Mouse (Mus musculus) forebrain, embryonic 15.5 days (tissue): Measurements from ENCODE around the gene Kcnk10. TPM values are rescaled to one million over a fixed set of nuclear protein-coding genes. Genes with fewer than 3 reads are reported as not detected.

Experiments
- ATAC-seq: fragments of 200-750 bp; cut with Nextera tagmentation; replicated peaks from 2 replicates; pipeline ENCODE4 v1.8.0; 2017; ENCODE audit warnings: mild to moderate bottlenecking, moderate TSS enrichment, moderate library complexity
- H3K27ac ChIP-seq: fragments of 300-500 bp; sonication (generic); replicated peaks from 2 replicates; pipeline ENCODE4 v1.5.1; 2015; ENCODE audit warnings: mild to moderate bottlenecking, inconsistent platforms
- H3K27me3 ChIP-seq: fragments of 300-500 bp; sonication (generic); 2 replicates; pipeline ENCODE4 v1.6.1; 2015; ENCODE audit warnings: inconsistent platforms
- H3K36me3 ChIP-seq: fragments of 300-500 bp; sonication (generic); 2 replicates; pipeline ENCODE4 v1.6.1; 2015; ENCODE audit warnings: mild to moderate bottlenecking, inconsistent platforms
- H3K4me1 ChIP-seq: fragments of 300-500 bp; sonication (generic); 2 replicates; pipeline ENCODE4 v1.6.1; 2015; ENCODE audit warnings: inconsistent platforms
- H3K4me2 ChIP-seq: fragments of 300-500 bp; sonication (generic); replicated peaks from 2 replicates; pipeline ENCODE4 v1.6.1; 2015; ENCODE audit warnings: mild to moderate bottlenecking, inconsistent platforms
- H3K4me3 ChIP-seq: fragments of 300-500 bp; sonication (generic); 2 replicates; pipeline ENCODE4 v1.5.1; 2015; ENCODE audit warnings: mild to moderate bottlenecking, inconsistent platforms
- H3K9ac ChIP-seq: fragments of 300-500 bp; sonication (generic); replicated peaks from 2 replicates; pipeline ENCODE4 v1.6.1; 2015; ENCODE audit warnings: mild to moderate bottlenecking, inconsistent platforms
- H3K9me3 ChIP-seq: fragments of 300-500 bp; sonication (generic); 2 replicates; pipeline ENCODE4 v1.6.1; 2016; ENCODE audit warnings: inconsistent platforms
- WGBS: fragments of 180-500 bp; shearing (Covaris S2); methylation state at CpG from one replicate; pipeline ENCODE4 v1.1.7; 2015; ENCODE audit warnings: mixed read lengths; 5-methylcytosine and 5-hydroxymethylcytosine counted together
- polyA plus RNA-seq: library from polyadenylated mRNA; unstranded; fragments of >200 nt; fragmentation: Nextera tagmentation; extraction: Ambion mirVana; gene quantifications from 2 replicates; pipeline ENCODE4 v1.2.1, GENCODE M21; 2015

Kcnk10 gene
- polyA plus RNA-seq, 1 experiment from 2014 or later = 51.7 TPM

- H3K27ac ChIP-seq = no peak overlapping the region
- no peak for ATAC-seq
These were observed 49.5 kb downstream of the Kcnk10 start for GRCm38 (mm10) chr12:98528635-98529034.

GRCm38 (mm10) chr12:98525361-98525760 lies 52.7 kb downstream of the Kcnk10 start:
- no peak for ATAC-seq
- 74% methylated on average over 8 of the region's 8 CpGs for WGBS
- H3K27me3 ChIP-seq = no peaks in the 10 kb centered on the region
- H3K9me3 ChIP-seq = no peaks in the 10 kb centered on the region
- no peak overlapping the region for H3K4me2 ChIP-seq
- peak overlapping the region; percentile 63 for H3K27ac ChIP-seq
- H3K4me1 ChIP-seq = peaks cover 15% of the 10 kb centered on the region; the same call in 1 of the 2 replicates
- H3K9ac ChIP-seq = no peak overlapping the region
- peaks cover 24% of the 10 kb centered on the region for H3K36me3 ChIP-seq
- H3K4me3 ChIP-seq = no peak overlapping the region

More at GRCm38 (mm10) chr12:98528635-98529034, 49.5 kb downstream of the Kcnk10 start:
- no peak overlapping the region for H3K4me2 ChIP-seq
- H3K9ac ChIP-seq = no peak overlapping the region
- no peaks in the 10 kb centered on the region for H3K9me3 ChIP-seq
- H3K27me3 ChIP-seq = no peaks in the 10 kb centered on the region
- WGBS = 92% methylated on average over 8 of the region's 8 CpGs
- peaks cover 5% of the 10 kb centered on the region; the same call in 1 of the 2 replicates for H3K4me1 ChIP-seq
- H3K36me3 ChIP-seq = peaks cover 24% of the 10 kb centered on the region
- no peak overlapping the region for H3K4me3 ChIP-seq

DNA sequence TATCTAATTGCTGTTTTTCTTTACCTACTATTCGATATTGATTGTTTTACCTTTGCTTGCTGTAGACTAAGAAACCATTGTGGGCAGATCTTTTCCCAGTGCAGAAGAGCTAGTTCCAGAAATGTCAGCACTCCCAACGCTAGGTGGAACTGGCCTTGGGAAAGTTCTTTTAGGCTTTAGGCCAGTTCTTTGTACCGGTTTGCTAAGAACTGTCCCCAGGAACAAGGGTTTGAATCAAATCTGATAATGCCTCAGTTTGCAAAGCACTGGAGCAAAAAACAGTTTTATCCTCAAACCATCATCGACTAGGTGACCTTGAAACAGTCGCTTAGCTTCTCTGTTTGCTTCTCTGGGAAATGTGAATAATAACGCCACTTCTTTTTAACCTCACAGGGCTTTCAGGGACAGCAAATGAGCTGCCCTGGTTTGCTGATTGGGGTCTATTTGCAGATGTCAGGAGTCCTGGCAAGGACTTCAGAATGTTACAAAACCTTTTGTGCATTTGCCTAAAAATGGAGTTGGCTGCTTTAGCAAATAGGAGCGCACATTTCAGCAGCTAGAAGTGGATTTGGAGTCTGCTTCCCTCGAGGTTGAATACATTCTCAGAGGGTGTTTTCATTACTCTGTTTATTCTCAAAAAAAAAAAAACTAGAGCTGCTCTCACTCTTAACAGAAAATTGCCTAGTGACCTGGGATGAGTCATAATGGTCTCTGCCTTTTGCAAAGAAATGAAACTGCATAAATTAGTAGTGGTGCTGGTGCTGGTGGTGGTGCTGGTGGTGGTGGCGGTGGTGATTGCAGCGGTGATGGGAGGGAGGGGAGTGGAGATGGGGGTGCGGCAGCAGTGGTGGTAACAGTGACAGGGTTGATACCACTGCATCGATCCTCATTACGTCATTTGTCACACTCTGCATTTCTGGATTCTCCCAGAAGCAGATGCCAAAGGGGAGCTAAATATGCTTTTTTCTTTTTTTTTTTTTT lies 53.5 kb downstream of the Kcnk10 start:
- Histone ChIP-seq H3K4me2 (no peak overlapping the region), H3K9ac (no peak overlapping the region), H3K4me1 (peaks cover 18% of the 10 kb centered on the region; the same call in 1 of the 2 replicates), H3K27me3 (no peaks in the 10 kb centered on the region), H3K36me3 (peaks cover 24% of the 10 kb centered on the region), H3K27ac (peak overlapping the region; percentile 63), H3K9me3 (no peaks in the 10 kb centered on the region), H3K4me3 (no peak overlapping the region)
- ATAC-seq = peak; percentile 62
- WGBS = 32% methylated on average over 13 of the region's 13 CpGs

DNA sequence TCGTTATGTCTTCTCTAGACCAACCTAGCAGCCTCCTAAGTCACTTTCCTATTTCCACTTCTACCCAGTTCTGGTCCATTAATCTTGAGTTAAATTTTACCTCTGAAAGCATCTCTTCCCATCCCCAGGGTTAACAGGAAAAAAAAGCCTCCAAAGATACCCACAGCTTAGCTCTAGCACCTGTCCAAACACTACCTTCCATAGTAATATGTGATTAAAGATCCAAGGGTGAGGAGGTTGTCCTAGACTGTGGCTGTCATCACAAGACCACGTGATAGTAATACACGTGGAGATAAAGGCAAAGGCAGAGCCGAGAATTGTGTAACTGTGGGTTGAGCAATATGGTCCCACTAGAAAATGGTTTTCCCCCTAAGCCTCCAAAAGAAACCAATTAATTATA lies 56.8 kb downstream of the Kcnk10 start:
- peaks cover 30% of the 10 kb centered on the region for H3K36me3 ChIP-seq
- H3K9ac ChIP-seq = no peak overlapping the region
- ATAC-seq = no peak
- H3K4me2 ChIP-seq = no peak overlapping the region
- H3K27ac ChIP-seq = no peak overlapping the region
- H3K4me1 ChIP-seq = peaks cover 18% of the 10 kb centered on the region; the same call in 1 of the 2 replicates
- H3K9me3 ChIP-seq = no peaks in the 10 kb centered on the region
- no peak overlapping the region for H3K4me3 ChIP-seq
- WGBS = 91% methylated on average over 4 of the region's 4 CpGs
- H3K27me3 ChIP-seq = no peaks in the 10 kb centered on the region

GRCm38 (mm10) chr12:98520568-98520931 lies 57.6 kb downstream of the Kcnk10 start:
- WGBS = 47% methylated on average over 4 of the region's 4 CpGs

GRCm38 (mm10) chr12:98519866-98520567 lies 58.1 kb downstream of the Kcnk10 start:
- no peak for ATAC-seq
- H3K27ac ChIP-seq = 0 out of 2 replicates have a peak overlapping the region, but pooled peaks have one; percentile 43
- no peaks in the 10 kb centered on the region for H3K9me3 ChIP-seq
- 75% methylated on average over 7 of the region's 7 CpGs for WGBS
- H3K4me1 ChIP-seq = peaks cover 18% of the 10 kb centered on the region; the same call in 1 of the 2 replicates
- H3K4me3 ChIP-seq = no peak overlapping the region
- H3K4me2 ChIP-seq = no peak overlapping the region
- peaks cover 21% of the 10 kb centered on the region for H3K36me3 ChIP-seq
- H3K9ac ChIP-seq = no peak overlapping the region
- H3K27me3 ChIP-seq = no peaks in the 10 kb centered on the region

More at GRCm38 (mm10) chr12:98520568-98520931, 57.6 kb downstream of the Kcnk10 start:
- Histone ChIP-seq H3K27ac (peak overlapping the region; percentile 43; the same call in 1 of the 2 replicates), H3K4me2 (no peak overlapping the region), H3K4me1 (peaks cover 18% of the 10 kb centered on the region; the same call in 1 of the 2 replicates), H3K27me3 (no peaks in the 10 kb centered on the region), H3K9me3 (no peaks in the 10 kb centered on the region), H3K36me3 (peaks cover 22% of the 10 kb centered on the region), H3K4me3 (no peak overlapping the region), H3K9ac (no peak overlapping the region)
- peak; percentile 51; the same call in 1 of the 2 replicates for ATAC-seq

GRCm38 (mm10) chr12:98505601-98506000 lies 72.5 kb downstream of the Kcnk10 start:
- no peak overlapping the region for H3K9ac ChIP-seq
- H3K27me3 ChIP-seq = no peaks in the 10 kb centered on the region
- no peak overlapping the region for H3K4me3 ChIP-seq
- 35% methylated on average over 4 of the region's 4 CpGs for WGBS
- H3K4me2 ChIP-seq = no peak overlapping the region
- no peaks in the 10 kb centered on the region for H3K4me1 ChIP-seq
- 0 out of 2 replicates have a peak overlapping the region, but pooled peaks have one; percentile 12 for H3K27ac ChIP-seq
- H3K36me3 ChIP-seq = peaks cover 22% of the 10 kb centered on the region
- 0 out of 2 replicates have a peak, but pooled peaks have one; percentile 55 for ATAC-seq
- H3K9me3 ChIP-seq = no peaks in the 10 kb centered on the region

DNA sequence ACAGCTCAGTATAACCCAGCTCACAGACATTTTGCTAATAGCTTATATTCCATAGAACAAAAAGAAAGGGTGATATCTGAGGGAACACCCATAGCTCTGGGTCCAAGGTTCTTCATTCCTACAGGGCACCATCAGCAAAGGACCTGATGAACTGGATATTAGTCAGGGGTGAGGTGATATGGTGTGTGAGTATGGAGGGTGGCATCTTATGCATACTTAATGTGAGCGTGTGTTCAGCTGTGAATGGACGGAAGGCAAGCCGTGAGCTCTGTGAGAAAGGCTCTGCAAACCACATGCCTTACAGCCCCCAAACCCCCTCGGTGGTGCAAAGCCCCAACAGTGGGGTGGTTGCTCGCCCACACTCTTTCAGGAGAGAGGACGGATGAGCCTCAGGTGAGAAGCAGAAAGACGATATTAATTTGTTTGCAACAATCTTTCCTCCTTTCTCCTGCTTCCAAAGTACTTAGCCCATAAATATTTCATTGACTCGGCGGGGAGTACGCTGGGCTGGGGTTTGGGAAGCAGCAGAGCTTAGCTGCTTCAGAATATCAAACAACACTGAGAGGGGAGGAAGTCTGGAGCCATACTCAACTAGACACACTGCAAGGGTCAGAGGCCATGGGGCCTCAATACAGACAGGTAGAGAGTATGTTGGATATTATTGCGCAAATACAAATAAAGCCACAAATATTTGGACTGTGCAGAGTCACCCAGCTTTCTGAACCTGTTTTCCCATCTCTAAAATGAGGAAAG lies 76.4 kb downstream of the Kcnk10 start:
- H3K4me3 ChIP-seq = no peak overlapping the region
- H3K4me2 ChIP-seq = no peak overlapping the region
- peaks cover 9% of the 10 kb centered on the region for H3K36me3 ChIP-seq
- H3K9ac ChIP-seq = no peak overlapping the region
- no peaks in the 10 kb centered on the region for H3K27me3 ChIP-seq
- no peak overlapping the region for H3K27ac ChIP-seq
- ATAC-seq = no peak
- no peaks in the 10 kb centered on the region for H3K9me3 ChIP-seq
- WGBS = 82% methylated on average over 11 of the region's 11 CpGs
- no peaks in the 10 kb centered on the region for H3K4me1 ChIP-seq

DNA sequence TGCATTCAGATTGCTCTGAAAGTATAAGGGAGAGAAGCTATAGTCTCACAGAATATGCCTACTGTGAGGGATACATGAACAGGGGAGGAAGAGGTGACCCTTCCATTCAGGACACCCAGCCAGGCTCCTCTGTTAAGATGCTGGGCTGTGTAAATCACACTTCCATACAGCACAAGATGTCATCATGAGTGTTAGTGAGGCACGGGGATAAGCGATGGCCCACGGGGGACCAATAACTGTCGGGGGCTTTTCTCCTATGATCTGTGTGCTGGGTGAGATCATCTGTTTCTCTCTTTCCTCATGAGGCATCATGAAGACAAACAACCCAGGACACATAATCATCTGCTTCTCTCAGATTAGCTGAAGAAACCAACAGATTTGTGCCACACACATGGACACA lies 77.1 kb downstream of the Kcnk10 start:
- no peaks in the 10 kb centered on the region for H3K27me3 ChIP-seq
- H3K9me3 ChIP-seq = no peaks in the 10 kb centered on the region
- no peak overlapping the region for H3K9ac ChIP-seq
- no peak overlapping the region for H3K4me3 ChIP-seq
- H3K4me1 ChIP-seq = no peaks in the 10 kb centered on the region
- WGBS = 92% methylated on average over 4 of the region's 4 CpGs
- no peak overlapping the region for H3K4me2 ChIP-seq
- H3K36me3 ChIP-seq = peaks cover 13% of the 10 kb centered on the region
- no peak overlapping the region for H3K27ac ChIP-seq
- ATAC-seq = no peak

DNA sequence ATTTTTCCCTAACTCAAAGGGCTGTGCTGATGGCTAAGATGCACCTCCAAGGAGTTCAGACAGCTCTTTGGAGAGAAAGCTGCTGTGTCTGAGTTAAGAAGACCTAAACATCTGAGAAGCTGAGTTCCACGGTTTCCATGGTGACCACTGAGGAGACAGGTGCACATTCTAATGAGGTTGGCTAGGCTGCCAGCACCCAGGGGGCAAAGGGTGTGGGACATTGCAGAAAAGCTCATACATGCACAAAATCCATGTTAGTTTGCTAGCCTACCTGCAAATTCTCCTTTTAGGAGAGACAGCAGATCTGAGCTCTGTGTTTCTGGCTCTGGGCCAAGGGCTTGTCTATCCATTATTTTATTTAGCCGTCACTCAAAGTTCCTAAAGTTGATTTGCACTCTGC lies 96.7 kb downstream of the Kcnk10 start:
- no peak overlapping the region for H3K4me2 ChIP-seq
- peak; percentile 48; the same call in 1 of the 2 replicates for ATAC-seq
- WGBS = 30% methylated on average over 2 of the region's 2 CpGs
- H3K27me3 ChIP-seq = no peaks in the 10 kb centered on the region
- H3K27ac ChIP-seq = peak overlapping the region; percentile 58
- H3K9ac ChIP-seq = no peak overlapping the region
- peaks cover 30% of the 10 kb centered on the region for H3K4me1 ChIP-seq
- H3K9me3 ChIP-seq = no peaks in the 10 kb centered on the region
- no peak overlapping the region for H3K4me3 ChIP-seq
- no peaks in the 10 kb centered on the region; the same call in 1 of the 2 replicates for H3K36me3 ChIP-seq

DNA sequence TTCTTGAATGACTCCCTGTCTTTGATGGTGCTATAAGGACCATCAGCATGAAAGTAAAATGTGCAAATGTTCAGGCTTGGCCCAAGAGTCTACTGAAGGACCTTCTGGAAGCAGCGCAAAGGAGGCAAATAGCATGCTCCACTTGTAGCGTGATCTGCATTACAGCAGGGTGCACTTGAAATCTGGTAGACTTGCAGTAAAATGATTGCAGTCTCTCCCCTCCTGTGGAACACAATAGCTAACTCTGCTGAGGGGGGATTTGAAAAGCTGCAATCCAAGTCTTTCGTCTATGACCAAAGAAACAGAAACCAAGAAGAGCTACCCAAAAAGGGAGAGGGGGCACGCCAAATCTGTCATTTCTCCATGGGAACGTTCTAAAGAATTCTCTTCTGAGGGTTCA lies 97.1 kb downstream of the Kcnk10 start:
- Histone ChIP-seq H3K9ac (no peak overlapping the region), H3K4me3 (no peak overlapping the region), H3K27me3 (no peaks in the 10 kb centered on the region), H3K27ac (peak overlapping the region; percentile 58), H3K9me3 (no peaks in the 10 kb centered on the region), H3K4me1 (peaks cover 30% of the 10 kb centered on the region), H3K4me2 (no peak overlapping the region), H3K36me3 (no peaks in the 10 kb centered on the region; the same call in 1 of the 2 replicates)
- no peak for ATAC-seq
- 31% methylated on average over 5 of the region's 5 CpGs for WGBS
